Mouse (Mus musculus) neural tube, embryonic 15.5 days (tissue): ENCODE results near the gene Bbs4. TPM values are rescaled to one million over a fixed set of nuclear protein-coding genes. Genes with fewer than 3 reads are reported as not detected.
"Not testable (repeated sequence)": the region's sequence is repeated elsewhere in the genome, so short reads cannot be mapped to it uniquely, and the experiment has no call there.

ENCODE experiments used
- ATAC-seq: fragments of 200-750 bp; cut with Nextera tagmentation; 2 replicates; pipeline ENCODE4 v1.8.0; 2017; ENCODE audit warnings: mild to moderate bottlenecking, moderate TSS enrichment, moderate library complexity; ENCODE audit not compliant: low FRiP score
- H3K27ac ChIP-seq: fragments of 300-500 bp; sonication (generic); replicated peaks from 2 replicates; pipeline ENCODE4 v1.5.1; 2015; ENCODE audit warnings: mild to moderate bottlenecking, inconsistent platforms
- H3K27me3 ChIP-seq: fragments of 300-500 bp; sonication (generic); replicated peaks from 2 replicates; pipeline ENCODE4 v1.6.1; 2015; ENCODE audit warnings: inconsistent platforms
- H3K36me3 ChIP-seq: fragments of 300-500 bp; sonication (generic); 2 replicates; pipeline ENCODE4 v1.6.1; 2015; ENCODE audit warnings: inconsistent platforms
- H3K4me1 ChIP-seq: fragments of 300-500 bp; sonication (generic); 2 replicates; pipeline ENCODE4 v1.6.1; 2015; ENCODE audit warnings: inconsistent platforms
- H3K4me2 ChIP-seq: fragments of 300-500 bp; sonication (generic); 2 replicates; pipeline ENCODE4 v1.6.1; 2015; ENCODE audit warnings: inconsistent platforms, mild to moderate bottlenecking, moderate library complexity
- H3K4me3 ChIP-seq: fragments of 300-500 bp; sonication (generic); replicated peaks from 2 replicates; pipeline ENCODE4 v1.5.1; 2015; ENCODE audit warnings: mild to moderate bottlenecking, inconsistent platforms
- H3K9ac ChIP-seq: fragments of 300-500 bp; sonication (generic); replicated peaks from 2 replicates; pipeline ENCODE4 v1.6.1; 2015; ENCODE audit warnings: mild to moderate bottlenecking, inconsistent platforms
- H3K9me3 ChIP-seq: fragments of 300-500 bp; sonication (generic); replicated peaks from 2 replicates; pipeline ENCODE4 v1.6.1; 2016; ENCODE audit warnings: inconsistent platforms
- WGBS: fragments of 180-500 bp; shearing (Covaris S2); methylation state at CpG from one replicate; pipeline ENCODE4 v1.1.7; 2015; ENCODE audit warnings: mixed read lengths; 5-methylcytosine and 5-hydroxymethylcytosine counted together
- polyA plus RNA-seq: library from polyadenylated mRNA; unstranded; fragments of >200 nt; fragmentation: Nextera tagmentation; extraction: Ambion mirVana; gene quantifications from 2 replicates; pipeline ENCODE4 v1.2.1, GENCODE M21; 2015

Bbs4 gene
- polyA plus RNA-seq, result 37.8 and 43.0 TPM in 2 replicates

- H3K4me2 ChIP-seq, result peak within 1 kb of the TSS; percentile 75
- H3K9ac ChIP-seq, result peak within 1 kb of the TSS; percentile 94
- H3K4me3 ChIP-seq, result peak within 1 kb of the TSS; percentile 80
- H3K27ac ChIP-seq, result peak within 1 kb of the TSS; percentile 87
- no peaks in the 10 kb centered on the region for H3K9me3 ChIP-seq
- peaks cover 10% of the 10 kb centered on the region for H3K4me1 ChIP-seq
- H3K27me3 ChIP-seq, result no peaks in the 10 kb centered on the region
- no peaks in the 10 kb centered on the region for H3K36me3 ChIP-seq
- peak; percentile 87 for ATAC-seq
- WGBS, result under 1% methylated on average over 31 of the region's 32 CpGs
Observed at GRCm38 (mm10) chr9:59353253-59353639, at the start of gene Bbs4. Gene Bbs4 (minus strand): TSS chr9:59353508.

- no peak for ATAC-seq
Observed at GRCm38 (mm10) chr9:59389086-59389485, 35.8 kb upstream of the Bbs4 start.

GRCm38 (mm10) chr9:59388311-59388710, 35.0 kb upstream of the Bbs4 start:
- no peak for ATAC-seq
- WGBS, result 82% methylated on average over 1 of the region's 1 CpGs
- Histone ChIP-seq H3K9me3 (no peaks in the 10 kb centered on the region), H3K4me1 (no peaks in the 10 kb centered on the region), H3K9ac (no peak overlapping the region), H3K27ac (no peak overlapping the region), H3K36me3 (peaks cover 24% of the 10 kb centered on the region), H3K4me2 (no peak overlapping the region), H3K27me3 (no peaks in the 10 kb centered on the region), H3K4me3 (no peak overlapping the region)

More at GRCm38 (mm10) chr9:59389086-59389485, 35.8 kb upstream of the Bbs4 start:
- H3K27ac ChIP-seq, result no peak overlapping the region
- 92% methylated on average over 4 of the region's 4 CpGs for WGBS
- no peak overlapping the region for H3K4me2 ChIP-seq
- H3K4me1 ChIP-seq, result no peaks in the 10 kb centered on the region
- peaks cover 30% of the 10 kb centered on the region for H3K36me3 ChIP-seq
- no peaks in the 10 kb centered on the region for H3K9me3 ChIP-seq
- no peak overlapping the region for H3K9ac ChIP-seq
- H3K27me3 ChIP-seq, result no peaks in the 10 kb centered on the region
- H3K4me3 ChIP-seq, result no peak overlapping the region

- H3K4me1 ChIP-seq, result no peaks in the 10 kb centered on the region
- no peak overlapping the region for H3K4me2 ChIP-seq
- peaks cover 16% of the 10 kb centered on the region for H3K36me3 ChIP-seq
- WGBS, result 56% methylated on average over 3 of the region's 3 CpGs
- no peak for ATAC-seq
- no peak overlapping the region for H3K9ac ChIP-seq
- H3K27me3 ChIP-seq, result no peaks in the 10 kb centered on the region
- H3K4me3 ChIP-seq, result no peak overlapping the region
- H3K9me3 ChIP-seq, result no peaks in the 10 kb centered on the region
- no peak overlapping the region for H3K27ac ChIP-seq
Observed at GRCm38 (mm10) chr9:59387461-59387860, 34.2 kb upstream of the Bbs4 start.

GRCm38 (mm10) chr9:59375626-59376025, 22.3 kb upstream of the Bbs4 start:
- Histone ChIP-seq H3K27me3 (no peaks in the 10 kb centered on the region), H3K9ac (no peak overlapping the region), H3K4me2 (no peak overlapping the region), H3K4me3 (no peak overlapping the region), H3K4me1 (no peaks in the 10 kb centered on the region), H3K27ac (no peak overlapping the region), H3K9me3 (0 out of 2 replicates have a peak, but pooled peaks cover 7% of the 10 kb centered on the region), H3K36me3 (no peaks in the 10 kb centered on the region)
- WGBS, result 94% methylated on average over 15 of the region's 15 CpGs
- no peak for ATAC-seq

- H3K9me3 ChIP-seq, result 0 out of 2 replicates have a peak, but pooled peaks cover 7% of the 10 kb centered on the region
- 91% methylated on average over 9 of the region's 9 CpGs for WGBS
- no peak overlapping the region for H3K9ac ChIP-seq
- H3K4me3 ChIP-seq, result no peak overlapping the region
- H3K36me3 ChIP-seq, result no peaks in the 10 kb centered on the region
- no peak overlapping the region for H3K4me2 ChIP-seq
- no peak overlapping the region for H3K27ac ChIP-seq
- ATAC-seq, result no peak
- H3K27me3 ChIP-seq, result no peaks in the 10 kb centered on the region
- no peaks in the 10 kb centered on the region for H3K4me1 ChIP-seq
Observed at GRCm38 (mm10) chr9:59369646-59370045, 16.3 kb upstream of the Bbs4 start.

GRCm38 (mm10) chr9:59369220-59369619, 15.9 kb upstream of the Bbs4 start:
- no peak overlapping the region for H3K9ac ChIP-seq
- H3K4me1 ChIP-seq, result no peaks in the 10 kb centered on the region
- 83% methylated on average over 5 of the region's 5 CpGs for WGBS
- no peak overlapping the region for H3K4me2 ChIP-seq
- no peak overlapping the region for H3K27ac ChIP-seq
- no peak overlapping the region for H3K4me3 ChIP-seq
- H3K36me3 ChIP-seq, result no peaks in the 10 kb centered on the region
- H3K9me3 ChIP-seq, result 0 out of 2 replicates have a peak, but pooled peaks cover 7% of the 10 kb centered on the region
- no peak for ATAC-seq
- no peaks in the 10 kb centered on the region for H3K27me3 ChIP-seq

GRCm38 (mm10) chr9:59360487-59360886, 7.2 kb upstream of the Bbs4 start:
- H3K4me3 ChIP-seq, H3K27me3 ChIP-seq, ATAC-seq, H3K4me2 ChIP-seq, H3K9me3 ChIP-seq, H3K36me3 ChIP-seq, H3K4me1 ChIP-seq, H3K9ac ChIP-seq, H3K27ac ChIP-seq: not testable (repeated sequence)
- 67% methylated on average over 2 of the region's 3 CpGs for WGBS

- H3K4me2 ChIP-seq, result not testable (repeated sequence)
Observed at GRCm38 (mm10) chr9:59358041-59358440, 4.7 kb upstream of the Bbs4 start.

GRCm38 (mm10) chr9:59352586-59353252, 589 bp downstream of the Bbs4 start:
- peak; percentile 38 for ATAC-seq

More at GRCm38 (mm10) chr9:59358041-59358440, 4.7 kb upstream of the Bbs4 start:
- not testable (repeated sequence) for H3K9me3 ChIP-seq, H3K27me3 ChIP-seq, H3K4me3 ChIP-seq, H3K9ac ChIP-seq, H3K27ac ChIP-seq, H3K36me3 ChIP-seq, ATAC-seq, H3K4me1 ChIP-seq
- 52% methylated on average over 1 of the region's 1 CpGs for WGBS

GRCm38 (mm10) chr9:59346176-59346575, 7.1 kb downstream of the Bbs4 start:
- H3K9ac ChIP-seq, result no peak overlapping the region
- WGBS, result 81% methylated on average over 2 of the region's 2 CpGs
- no peaks in the 10 kb centered on the region for H3K4me1 ChIP-seq
- H3K9me3 ChIP-seq, result no peaks in the 10 kb centered on the region
- peaks cover 30% of the 10 kb centered on the region for H3K36me3 ChIP-seq
- no peaks in the 10 kb centered on the region for H3K27me3 ChIP-seq
- no peak overlapping the region for H3K4me3 ChIP-seq
- H3K4me2 ChIP-seq, result no peak overlapping the region
- H3K27ac ChIP-seq, result no peak overlapping the region
- ATAC-seq, result no peak

More at GRCm38 (mm10) chr9:59352586-59353252, 589 bp downstream of the Bbs4 start:
- Histone ChIP-seq H3K4me2 (peak overlapping the region; percentile 75), H3K4me3 (peak overlapping the region; percentile 80), H3K9me3 (no peaks in the 10 kb centered on the region), H3K27me3 (no peaks in the 10 kb centered on the region), H3K4me1 (peaks cover 10% of the 10 kb centered on the region), H3K9ac (peak overlapping the region; percentile 94), H3K27ac (peak overlapping the region; percentile 87), H3K36me3 (no peaks in the 10 kb centered on the region)
- 9% methylated on average over 15 of the region's 15 CpGs for WGBS

GRCm38 (mm10) chr9:59340002-59340401, 13.3 kb downstream of the Bbs4 start:
- Histone ChIP-seq H3K4me3 (no peak overlapping the region), H3K4me1 (no peaks in the 10 kb centered on the region), H3K9me3 (no peaks in the 10 kb centered on the region), H3K9ac (no peak overlapping the region), H3K27ac (no peak overlapping the region), H3K4me2 (no peak overlapping the region), H3K27me3 (no peaks in the 10 kb centered on the region), H3K36me3 (peaks cover 59% of the 10 kb centered on the region)
- WGBS, result 84% methylated on average over 9 of the region's 9 CpGs
- ATAC-seq, result no peak
